Comparison of ENCODE assay signal across 8 mouse cellular contexts in genomic region chr11:97987551-97988526, GRCm38 (mm10). TPM values are rescaled to one million over a fixed set of nuclear protein-coding genes. Genes with fewer than 3 reads are reported as not detected.
DNase-seq lines count a peak whose midpoint lies in the region; ATAC-seq and TF ChIP-seq lines count a peak whose summit lies in the region.

No protein-coding gene starts in this region.

- H3K9me3 ChIP-seq in forebrain, embryonic 10.5 days: no peaks in the 10 kb centered on the region
- H3K9me3 ChIP-seq in heart, embryonic 15.5 days (replicated peaks): no peaks in the 10 kb centered on the region
- no peaks in the 10 kb centered on the region for H3K9me3 ChIP-seq in liver, embryonic 14.5 days (ENCODE audit: control insufficient read depth, low read length)
- no peaks in the 10 kb centered on the region for H3K9me3 ChIP-seq in neural tube, embryonic 11.5 days (ENCODE audit: control insufficient read depth, low read length)
- no peaks in the 10 kb centered on the region for H3K9me3 ChIP-seq in stomach, postnatal 0 days (ENCODE audit: control insufficient read depth, low read length)

- H3K27me3 ChIP-seq in forebrain, embryonic 10.5 days (ENCODE audit: poor library complexity, severe bottlenecking): peaks cover 70% of the 10 kb centered on the region
- peaks cover 43% of the 10 kb centered on the region for H3K27me3 ChIP-seq in heart, embryonic 15.5 days
- peaks cover 24% of the 10 kb centered on the region for H3K27me3 ChIP-seq in liver, embryonic 14.5 days (ENCODE audit: control insufficient read depth, insufficient read depth, low read length)
- peaks cover 30% of the 10 kb centered on the region for H3K27me3 ChIP-seq in neural tube, embryonic 11.5 days (ENCODE audit: control insufficient read depth, insufficient read depth, low read length)
- H3K27me3 ChIP-seq in stomach, postnatal 0 days (ENCODE audit: control insufficient read depth, insufficient read depth, low read length): no peaks in the 10 kb centered on the region

- peak overlapping the region; percentile 73 for H3K9ac ChIP-seq in heart, embryonic 15.5 days
- peak overlapping the region; percentile 73 for H3K9ac ChIP-seq in liver, embryonic 14.5 days (replicated peaks)
- peak overlapping the region; percentile 80 for H3K9ac ChIP-seq in neural tube, embryonic 11.5 days (ENCODE audit: low read length)
- peak overlapping the region; percentile 59 for H3K9ac ChIP-seq in stomach, postnatal 0 days (ENCODE audit: low read length)

- peaks cover 34% of the 10 kb centered on the region for H3K4me1 ChIP-seq in forebrain, embryonic 10.5 days
- H3K4me1 ChIP-seq in heart, embryonic 15.5 days (replicated peaks): peaks cover 36% of the 10 kb centered on the region
- H3K4me1 ChIP-seq in liver, embryonic 14.5 days (replicated peaks; ENCODE audit: control insufficient read depth in 2 of 2, insufficient read depth in 2 of 2, low read length in 1 of 2): peaks cover 2 to 5% of the 10 kb centered on the region in 2 experiments; a peak in 3 of 4 replicates
- H3K4me1 ChIP-seq in neural tube, embryonic 11.5 days (ENCODE audit: control insufficient read depth, insufficient read depth, low read length): peaks cover 4% of the 10 kb centered on the region; the same call in 1 of the 2 replicates
- no peaks in the 10 kb centered on the region; the same call in 1 of the 2 replicates for H3K4me1 ChIP-seq in stomach, postnatal 0 days (replicated peaks; ENCODE audit: control insufficient read depth, insufficient read depth)

- WGBS in forebrain, embryonic 10.5 days: under 1% methylated on average over 42 of the region's 42 CpGs
- WGBS in heart, embryonic 15.5 days: under 1% methylated on average over 42 of the region's 42 CpGs
- WGBS in liver, embryonic 14.5 days (ENCODE audit: insufficient replicate concordance): under 1% methylated on average over 42 of the region's 42 CpGs
- WGBS in neural tube, embryonic 11.5 days: under 1% methylated on average over 42 of the region's 42 CpGs
- WGBS in stomach, postnatal 0 days: 1% methylated on average over 42 of the region's 42 CpGs

- peak overlapping the region; percentile 89 for H3K27ac ChIP-seq in forebrain, embryonic 10.5 days
- peak overlapping the region; percentile 84 for H3K27ac ChIP-seq in heart, embryonic 15.5 days
- H3K27ac ChIP-seq in liver, embryonic 14.5 days: peak overlapping the region; percentile 83
- peak overlapping the region; percentile 74; the same call in 1 of the 2 replicates for H3K27ac ChIP-seq in neural tube, embryonic 11.5 days (ENCODE audit: low read depth, low read length)
- H3K27ac ChIP-seq in stomach, postnatal 0 days (replicated peaks): peak overlapping the region; percentile 88

- TF ChIP-seq EP300 in liver, embryonic 14.5 days (IDR thresholded peaks at IDR 0.05; ENCODE audit: low read depth): peak; percentile 30
- no peak for TF ChIP-seq EP300 in stomach, postnatal 0 days (optimal IDR thresholded peaks at IDR 0.05)

- peak overlapping the region; percentile 96 for H3K4me2 ChIP-seq in heart, embryonic 15.5 days
- H3K4me2 ChIP-seq in liver, embryonic 14.5 days (ENCODE audit: low read depth): peak overlapping the region; percentile 84
- peak overlapping the region; percentile 64 for H3K4me2 ChIP-seq in neural tube, embryonic 11.5 days (ENCODE audit: low read depth)
- peak overlapping the region; percentile 62 for H3K4me2 ChIP-seq in stomach, postnatal 0 days (replicated peaks; ENCODE audit: low read depth)

- peak; percentile 65 for ATAC-seq in CD4-positive, CD25-positive, alpha-beta regulatory T cell, adult 4 months
- peak; percentile 78 for ATAC-seq in heart, embryonic 15.5 days (replicated peaks; ENCODE audit: insufficient number of reproducible peaks, insufficient read depth, low FRiP score, low read depth)
- peak; percentile 82 for ATAC-seq in liver, embryonic 14.5 days (ENCODE audit: insufficient read depth)
- ATAC-seq in neural tube, embryonic 11.5 days (ENCODE audit: insufficient read depth, low FRiP score, low TSS enrichment): peak; percentile 81
- peak; percentile 81 for ATAC-seq in stomach, postnatal 0 days (ENCODE audit: low FRiP score, low TSS enrichment)

- peak; percentile 76 for DNase-seq in c-Kit-negative CD71-positive TER-119-positive erythroid progenitor cells, embryonic 14.5 days (ENCODE audit: low read depth, low spot score)
- DNase-seq in forebrain, embryonic 10.5 days (ENCODE audit: extremely low spot score, low spot score): peak; percentile 94
- DNase-seq in kidney, postnatal 25 days: peak; percentile 96
- DNase-seq in liver, embryonic 14.5 days (ENCODE audit: low read depth in 3 of 3, low spot score in 3 of 3): peak; percentile 77 to 88 (median 79)
- DNase-seq in neural tube, embryonic 11.5 days (ENCODE audit: low spot score): peak; percentile 96
- peak; percentile 89 for DNase-seq in stomach, postnatal 0 days (ENCODE audit: low spot score)

- peak; percentile 88 for TF ChIP-seq CTCF in liver, embryonic 14.5 days (IDR thresholded peaks at IDR 0.05; ENCODE audit: low read depth)
- TF ChIP-seq CTCF in stomach, postnatal 0 days (IDR thresholded peaks at IDR 0.05; ENCODE audit: low read depth): peak; percentile 96

- no peaks in the 10 kb centered on the region for H3K36me3 ChIP-seq in forebrain, embryonic 10.5 days (replicated peaks)
- H3K36me3 ChIP-seq in heart, embryonic 15.5 days: no peaks in the 10 kb centered on the region
- no peaks in the 10 kb centered on the region for H3K36me3 ChIP-seq in liver, embryonic 14.5 days (replicated peaks; ENCODE audit: control insufficient read depth, insufficient read depth, low read depth)
- H3K36me3 ChIP-seq in neural tube, embryonic 11.5 days (ENCODE audit: control insufficient read depth, insufficient read depth, low read length): no peaks in the 10 kb centered on the region
- H3K36me3 ChIP-seq in stomach, postnatal 0 days (ENCODE audit: control insufficient read depth, insufficient read depth, low read length): no peaks in the 10 kb centered on the region

- peak overlapping the region; percentile 87 for H3K4me3 ChIP-seq in forebrain, embryonic 10.5 days
- peak overlapping the region; percentile 73 for H3K4me3 ChIP-seq in heart, embryonic 15.5 days
- peak overlapping the region; percentile 88 to 93 for H3K4me3 ChIP-seq in liver, embryonic 14.5 days (ENCODE audit: insufficient read depth in 1 of 2, low read depth in 2 of 2, low read length in 2 of 2)
- peak overlapping the region; percentile 91 for H3K4me3 ChIP-seq in neural tube, embryonic 11.5 days (ENCODE audit: low read depth, low read length)
- peak overlapping the region; percentile 56 for H3K4me3 ChIP-seq in stomach, postnatal 0 days (ENCODE audit: low read depth, low read length)

RNA-seq across cellular contexts. Expression of gene Plxdc1, which starts 1.6 kb away (rescaled TPM):
- 1 to 10 TPM; 1.8 to 3.7 TPM for polyA plus RNA-seq in CD4-positive, CD25-positive, alpha-beta regulatory T cell, adult 4 months (2017; shearing (Covaris generic))
- polyA plus RNA-seq in forebrain, embryonic 10.5 days (2016; fragmentation: Nextera tagmentation; extraction: Ambion mirVana): 0.11 and 0.16 TPM in 2 replicates
- polyA plus RNA-seq in heart, embryonic 15.5 days (2015; fragmentation: Nextera tagmentation; extraction: Ambion mirVana): 0.88 and 2.2 TPM in 2 replicates
- polyA plus RNA-seq in liver, embryonic 14.5 days (2012; rRNA removed): 0.38 and 0.45 TPM in 2 replicates
- polyA plus RNA-seq in liver, embryonic 14.5 days (2014; fragmentation: Nextera tagmentation; extraction: Ambion mirVana): 0.20 and 0.58 TPM in 2 replicates
- 0.24 TPM in 1 of 2 replicates, not detected in the other for polyA plus RNA-seq in neural tube, embryonic 11.5 days (2014; fragmentation: Nextera tagmentation; extraction: Ambion mirVana)
- 0.40 and 0.45 TPM in 2 replicates for polyA plus RNA-seq in stomach, postnatal 0 days (2015; fragmentation: Nextera tagmentation; extraction: Ambion mirVana)

RNA-seq across cellular contexts. Expression of gene Arl5c, which starts 8.1 kb away (rescaled TPM):
- 100 to 1,000 TPM in 1 of 2 experiments, 10 to 100 TPM in 1; 89.8 to 124 TPM for polyA plus RNA-seq in CD4-positive, CD25-positive, alpha-beta regulatory T cell, adult 4 months (2017; shearing (Covaris generic))
- 15.2 and 17.6 TPM in 2 replicates for polyA plus RNA-seq in forebrain, embryonic 10.5 days (2016; fragmentation: Nextera tagmentation; extraction: Ambion mirVana)
- polyA plus RNA-seq in heart, embryonic 15.5 days (2015; fragmentation: Nextera tagmentation; extraction: Ambion mirVana): 3.8 and 6.9 TPM in 2 replicates
- polyA plus RNA-seq in liver, embryonic 14.5 days (2012; rRNA removed): 1.8 and 2.2 TPM in 2 replicates
- polyA plus RNA-seq in liver, embryonic 14.5 days (2014; fragmentation: Nextera tagmentation; extraction: Ambion mirVana): 6.0 and 6.4 TPM in 2 replicates
- 10.6 and 14.1 TPM in 2 replicates for polyA plus RNA-seq in neural tube, embryonic 11.5 days (2014; fragmentation: Nextera tagmentation; extraction: Ambion mirVana)
- 7.5 and 9.8 TPM in 2 replicates for polyA plus RNA-seq in stomach, postnatal 0 days (2015; fragmentation: Nextera tagmentation; extraction: Ambion mirVana)

RNA-seq across cellular contexts. Expression of gene Cacnb1, which starts 35.0 kb away (rescaled TPM):
- 1 to 10 TPM; 1.8 to 2.4 TPM for polyA plus RNA-seq in CD4-positive, CD25-positive, alpha-beta regulatory T cell, adult 4 months (2017; shearing (Covaris generic))
- 5.3 and 6.0 TPM in 2 replicates for polyA plus RNA-seq in forebrain, embryonic 10.5 days (2016; fragmentation: Nextera tagmentation; extraction: Ambion mirVana)
- 5.8 and 8.5 TPM in 2 replicates for polyA plus RNA-seq in heart, embryonic 15.5 days (2015; fragmentation: Nextera tagmentation; extraction: Ambion mirVana)
- 0.38 and 0.60 TPM in 2 replicates for polyA plus RNA-seq in liver, embryonic 14.5 days (2012; rRNA removed)
- 0.21 TPM in 1 of 2 replicates, not detected in the other for polyA plus RNA-seq in liver, embryonic 14.5 days (2014; fragmentation: Nextera tagmentation; extraction: Ambion mirVana)
- polyA plus RNA-seq in neural tube, embryonic 11.5 days (2014; fragmentation: Nextera tagmentation; extraction: Ambion mirVana): 15.2 and 15.8 TPM in 2 replicates
- 4.2 and 4.9 TPM in 2 replicates for polyA plus RNA-seq in stomach, postnatal 0 days (2015; fragmentation: Nextera tagmentation; extraction: Ambion mirVana)

RNA-seq across cellular contexts. Expression of gene Rpl19, which starts 38.7 kb away (rescaled TPM):
- 1,000 to 10,000 TPM; 3,157 to 3,173 TPM for polyA plus RNA-seq in CD4-positive, CD25-positive, alpha-beta regulatory T cell, adult 4 months (2017; shearing (Covaris generic))
- polyA plus RNA-seq in forebrain, embryonic 10.5 days (2016; fragmentation: Nextera tagmentation; extraction: Ambion mirVana): 1,192 and 1,195 TPM in 2 replicates
- polyA plus RNA-seq in heart, embryonic 15.5 days (2015; fragmentation: Nextera tagmentation; extraction: Ambion mirVana): 601 and 668 TPM in 2 replicates
- 713 and 1,005 TPM in 2 replicates for polyA plus RNA-seq in liver, embryonic 14.5 days (2012; rRNA removed)
- 717 and 735 TPM in 2 replicates for polyA plus RNA-seq in liver, embryonic 14.5 days (2014; fragmentation: Nextera tagmentation; extraction: Ambion mirVana)
- 926 and 968 TPM in 2 replicates for polyA plus RNA-seq in neural tube, embryonic 11.5 days (2014; fragmentation: Nextera tagmentation; extraction: Ambion mirVana)
- polyA plus RNA-seq in stomach, postnatal 0 days (2015; fragmentation: Nextera tagmentation; extraction: Ambion mirVana): 863 and 874 TPM in 2 replicates

Comparison
In these comparisons a context has a peak if more than half of its experiments do, and no peak if none do; other contexts are left out.
1. Peak in every context shown above with its lines: DNase-seq, ATAC-seq, H3K4me3 ChIP-seq and H3K27ac ChIP-seq.